Mouse (Mus musculus) left cerebral cortex, postnatal 25 days (tissue): ENCODE data around the gene Ino80. TPM values are rescaled to one million over a fixed set of nuclear protein-coding genes. Genes with fewer than 3 reads are reported as not detected.

Experiments used
- DNase-seq, 2 experiments: peaks; one replicate each; pipeline ENCODE4 v3.0.0; 2022; ENCODE audit warnings: low spot score in 2 of 2, mixed read lengths in 1 of 2
- intact Hi-C: fragments of 180-260 bp; cut with DNase I; formaldehyde crosslinking; loops from one replicate; pipeline ENCODE4 v1.15.1; 2025
- total RNA-seq, 2 experiments: library from RNA; stranded (reverse); gene quantifications; 2 replicates each; pipeline ENCODE4 v1.2.3; 2021

Gene Ino80
- total RNA-seq, 2 experiments from 2014 or later, result 19.5 to 20.7 TPM

DNA sequence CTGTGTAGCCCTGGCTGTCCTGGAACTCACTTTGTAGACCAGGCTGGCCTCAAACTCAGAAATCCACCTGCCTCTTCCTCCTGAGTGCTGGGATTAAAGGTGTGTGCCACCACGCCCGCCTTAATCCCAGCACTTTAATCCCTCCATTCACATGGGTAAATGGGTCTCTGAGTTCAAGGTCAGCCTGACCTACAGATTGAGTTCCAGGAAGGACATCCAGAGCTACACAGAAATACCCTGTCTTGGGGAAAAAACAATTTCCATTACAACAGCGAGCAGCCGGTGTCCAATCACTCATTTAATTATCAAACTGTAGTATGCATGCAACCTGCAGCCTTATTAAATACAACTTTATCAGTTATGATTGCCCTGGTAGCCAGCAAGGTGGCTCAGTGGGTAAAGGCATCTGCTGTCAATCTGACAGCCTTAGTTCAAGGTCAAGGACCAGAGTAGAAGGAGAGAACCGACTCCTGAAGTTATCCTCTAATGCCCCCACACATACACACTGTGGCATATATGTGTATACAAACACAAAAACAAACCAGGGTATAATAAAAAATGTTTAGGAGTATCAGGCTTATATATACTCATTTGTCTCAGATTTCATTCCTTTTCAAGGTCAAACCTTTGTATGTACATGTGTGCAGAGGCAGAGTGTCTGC is 14.2 kb downstream of the Ino80 start:
- intact Hi-C loops, result no loop called here

DNA sequence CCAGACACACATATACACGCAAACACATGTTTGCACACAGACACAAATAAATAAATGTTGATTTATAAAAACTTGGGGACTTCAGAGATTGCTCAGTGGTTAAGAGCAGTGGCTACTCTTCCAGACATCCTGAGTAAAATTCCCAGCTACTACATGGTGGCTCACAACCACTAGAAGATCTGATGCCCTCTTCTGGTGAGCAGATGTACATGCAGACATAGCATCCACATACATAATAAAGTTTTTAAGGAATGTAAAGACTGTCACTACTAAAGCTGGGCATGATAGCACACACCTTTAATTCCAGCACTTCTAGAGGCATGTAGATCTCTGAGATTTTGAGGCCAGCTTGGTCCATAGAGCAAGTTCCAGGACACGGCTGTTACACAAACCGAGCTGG is 16.5 kb downstream of the Ino80 start:
- intact Hi-C loops, result no loop called here
- DNase-seq, result no peak

More for the DNA sequence above, 14.2 kb downstream of the Ino80 start:
- DNase-seq, result no peak

DNA sequence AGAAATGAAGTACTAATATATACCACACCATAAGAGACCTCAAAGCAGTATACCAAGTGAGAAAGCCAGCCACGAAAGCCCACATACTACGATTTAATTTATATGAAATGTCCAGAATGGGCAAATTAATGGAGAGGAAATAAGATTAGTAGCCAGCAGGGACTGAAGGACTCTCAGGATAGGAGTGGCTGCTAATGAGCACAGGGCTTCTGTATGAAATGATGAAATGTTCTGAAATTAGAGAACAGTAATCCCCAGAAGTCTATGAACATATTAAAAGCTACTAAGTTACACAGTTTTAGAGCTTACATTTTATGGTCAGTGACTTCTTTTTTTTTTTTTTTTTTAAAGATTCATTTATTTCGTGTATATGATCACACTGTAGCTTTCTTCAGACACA is 22.9 kb downstream of the Ino80 start:
- no peak for DNase-seq
- intact Hi-C loops, result no loop called here

DNA sequence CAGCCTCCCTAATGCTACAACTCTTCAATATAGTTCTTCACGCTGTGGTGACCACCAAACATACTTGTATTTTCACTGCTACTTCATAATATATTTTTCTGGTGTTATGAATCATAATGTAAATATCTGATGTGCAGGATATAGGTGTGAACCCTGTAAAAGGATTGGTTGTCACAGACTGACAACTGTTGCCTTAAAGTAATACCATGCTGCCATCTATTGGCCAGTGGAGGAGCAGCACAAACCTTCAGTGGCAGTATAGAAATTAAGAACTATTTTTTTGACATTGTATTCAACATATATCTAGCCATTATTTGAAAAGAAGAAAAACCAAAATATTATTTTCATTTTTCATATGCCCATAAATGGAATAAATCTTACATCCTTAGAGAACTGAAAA is 40.5 kb downstream of the Ino80 start:
- intact Hi-C loops, result no loop called here
- DNase-seq, result peak; percentile 30 to 56

DNA sequence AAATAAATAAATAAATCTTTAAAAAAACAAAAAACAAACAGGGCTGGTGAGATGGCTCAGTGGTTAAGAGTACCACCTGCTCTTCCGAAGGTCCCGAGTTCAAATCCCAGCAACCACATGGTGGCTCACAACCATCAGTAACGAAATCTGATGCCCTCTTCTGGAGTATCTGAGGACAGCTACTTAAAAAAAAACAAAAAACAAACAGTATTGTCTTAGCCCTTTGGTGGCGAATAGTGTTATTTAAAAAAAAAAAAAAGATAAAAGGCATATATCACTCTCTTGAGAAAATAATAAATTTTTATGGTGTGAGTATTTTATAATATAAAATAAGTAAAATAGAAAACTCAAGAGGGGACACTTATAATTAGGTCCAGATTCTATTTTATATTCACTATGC is 41.0 kb downstream of the Ino80 start:
- intact Hi-C loops, result no loop called here
- DNase-seq, result no peak

DNA sequence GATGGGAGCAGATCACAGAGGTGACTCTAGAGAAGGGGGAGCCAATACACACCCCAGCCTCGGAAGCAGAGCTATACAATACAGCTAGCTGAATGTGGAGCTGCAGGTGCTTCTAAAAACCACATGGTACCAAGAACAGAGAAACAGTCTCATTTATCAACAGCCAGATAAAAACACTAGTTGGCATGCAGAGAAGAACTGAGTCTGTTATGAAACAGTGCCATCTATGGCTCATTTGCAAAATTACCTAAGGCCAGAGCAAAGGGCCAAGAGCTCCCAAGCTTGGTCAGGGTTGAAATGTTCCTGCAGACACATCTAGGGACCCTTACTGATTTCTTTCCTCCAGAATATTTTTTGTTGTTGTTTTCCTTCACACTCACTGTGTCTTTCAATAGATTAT is 63.7 kb downstream of the Ino80 start:
- intact Hi-C loops, result loop anchor here (1.0 to 2.0 kb wide), 2 partner anchors 75 to 116 kb away; no protein-coding TSS in a partner anchor
- DNase-seq, result peak; percentile 18 to 50

DNA sequence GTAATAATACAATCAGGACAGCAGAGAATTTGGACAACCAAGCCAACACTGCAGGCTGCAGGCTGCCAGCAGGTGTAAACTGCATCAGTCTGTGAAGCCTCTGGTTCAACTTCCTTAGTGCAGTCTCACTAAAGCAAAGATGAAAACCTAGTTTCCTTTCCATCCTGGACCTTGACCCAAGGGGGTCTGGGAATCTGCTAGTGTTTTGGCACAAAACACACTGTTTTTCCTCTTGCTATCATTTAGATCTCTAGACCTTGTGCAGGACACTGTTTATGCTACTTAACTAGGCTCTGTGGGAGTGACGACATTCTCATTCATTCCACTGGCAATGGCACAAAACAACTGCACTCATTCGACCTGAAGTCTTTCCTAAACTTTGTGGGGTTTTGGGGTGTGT is 65.8 kb downstream of the Ino80 start:
- no peak for DNase-seq
- intact Hi-C loops, result no loop called here

DNA sequence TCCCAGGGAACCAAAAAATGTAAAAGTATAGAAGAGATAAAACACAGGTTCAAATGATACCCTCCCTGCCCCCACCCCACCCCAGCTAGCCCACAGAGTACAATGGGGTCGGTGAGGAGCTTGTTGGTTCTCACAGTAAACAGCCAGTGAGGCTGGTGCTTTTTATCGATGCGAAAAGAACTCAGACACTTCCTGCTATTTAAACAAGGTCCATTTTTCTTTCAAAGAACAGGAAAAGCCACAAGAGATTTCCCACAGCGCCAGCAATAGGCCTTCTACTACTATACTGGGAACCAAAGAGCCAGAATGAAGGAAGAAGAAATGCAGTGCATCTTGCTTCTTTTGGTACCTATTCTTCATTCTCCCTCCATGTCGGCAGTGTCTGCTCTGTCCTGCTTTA is 66.5 kb downstream of the Ino80 start:
- intact Hi-C loops, result no loop called here

DNA sequence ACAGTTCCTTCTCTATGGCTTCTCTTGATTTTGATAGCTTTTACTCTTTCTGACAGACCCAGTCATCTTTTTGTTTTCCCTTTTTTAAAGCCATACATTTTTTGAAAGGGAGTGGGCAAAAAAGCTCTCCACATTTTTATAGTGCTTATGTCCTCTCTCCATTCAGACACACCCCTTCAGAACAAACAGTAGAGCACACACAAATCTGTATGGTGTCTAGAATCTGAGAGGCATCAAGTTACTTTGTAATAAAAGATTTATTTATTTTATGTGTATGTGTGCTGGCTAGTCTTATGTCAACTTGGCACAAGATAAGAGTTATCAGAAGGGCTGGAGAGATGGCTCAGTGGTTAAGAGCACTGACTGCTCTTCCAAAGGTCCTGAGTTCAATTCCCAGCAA is 68.8 kb downstream of the Ino80 start:
- DNase-seq, result no peak
- intact Hi-C loops, result no loop called here

More for the DNA sequence above, 66.5 kb downstream of the Ino80 start:
- no peak for DNase-seq

DNA sequence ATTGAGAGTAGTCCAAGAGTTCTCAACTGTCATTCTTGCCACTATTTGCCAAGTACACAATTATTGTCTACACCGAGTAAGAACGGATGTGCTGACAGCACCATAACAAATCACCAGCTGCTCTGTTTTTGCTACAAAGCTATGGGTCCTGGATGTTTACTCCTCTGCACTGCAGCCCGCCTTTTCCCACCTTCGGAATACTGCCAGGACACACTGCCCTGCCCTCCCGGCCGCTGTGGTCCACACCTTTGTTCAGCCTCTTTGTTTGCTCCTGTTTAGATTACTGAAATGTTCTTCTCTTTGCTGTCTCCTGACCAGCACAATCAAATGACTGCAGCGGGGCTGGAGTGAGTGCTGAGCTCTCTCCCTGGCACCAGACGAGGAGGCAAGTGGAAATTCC is 69.2 kb downstream of the Ino80 start:
- intact Hi-C loops, result no loop called here
- no peak for DNase-seq

DNA sequence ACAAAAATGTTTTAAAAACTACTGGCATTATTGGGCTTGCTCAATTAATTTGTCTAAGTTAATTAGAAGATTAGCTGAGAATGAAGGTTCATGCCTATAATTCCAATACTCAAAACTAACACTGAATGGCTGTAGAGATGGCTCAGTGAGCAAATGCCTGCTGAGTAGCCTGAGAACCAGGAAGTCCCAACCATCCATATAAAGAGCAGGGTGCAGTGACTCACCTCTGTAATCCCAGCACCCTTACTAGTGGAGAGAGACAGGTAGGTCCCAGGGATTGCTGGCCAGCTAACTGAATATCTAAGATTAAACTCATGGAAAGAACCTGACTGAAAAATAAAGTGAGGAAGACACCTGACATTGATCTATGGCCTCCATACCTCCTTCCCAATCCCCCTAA is 78.2 kb downstream of the Ino80 start:
- intact Hi-C loops, result no loop called here
- no peak for DNase-seq

DNA sequence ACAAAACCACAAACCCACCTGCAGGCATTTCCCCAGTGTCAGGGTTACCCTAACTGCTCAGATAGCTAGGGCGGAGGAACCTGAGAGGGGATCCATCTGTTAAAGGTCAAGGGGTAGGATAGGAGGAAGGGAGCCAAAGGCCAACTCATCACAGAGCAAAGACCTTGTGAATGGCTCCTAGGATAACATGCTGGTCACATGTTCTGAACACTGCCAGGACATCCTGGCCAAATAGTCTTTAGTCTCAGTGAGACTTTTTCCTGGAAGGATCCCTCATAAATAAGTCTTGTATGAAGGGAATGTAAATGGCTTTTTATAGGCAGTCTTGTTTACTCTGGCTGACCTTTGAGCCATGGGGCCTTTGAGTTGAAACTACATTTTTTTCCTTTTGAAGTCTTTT is 78.8 kb downstream of the Ino80 start:
- DNase-seq, result no peak
- intact Hi-C loops, result no loop called here

DNA sequence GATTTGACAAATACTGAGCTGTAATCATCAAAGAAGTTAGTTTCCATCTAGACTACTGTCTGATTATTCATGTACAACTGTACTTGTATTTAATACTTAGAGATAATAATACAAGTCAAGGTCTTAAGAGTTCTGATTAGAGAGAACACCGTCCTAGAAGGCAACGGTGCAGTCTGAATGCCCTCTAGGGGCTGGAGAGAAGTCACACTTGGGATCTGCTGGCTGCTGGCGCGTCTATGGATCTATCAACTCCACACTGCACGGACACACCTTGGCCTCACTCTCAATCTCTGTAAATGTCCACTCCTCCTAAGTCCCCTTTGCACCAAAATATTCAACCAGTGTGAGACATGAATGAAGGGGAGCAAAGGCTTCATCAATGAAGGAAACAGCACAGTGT is 79.2 kb downstream of the Ino80 start:
- intact Hi-C loops, result no loop called here
- DNase-seq, result no peak

DNA sequence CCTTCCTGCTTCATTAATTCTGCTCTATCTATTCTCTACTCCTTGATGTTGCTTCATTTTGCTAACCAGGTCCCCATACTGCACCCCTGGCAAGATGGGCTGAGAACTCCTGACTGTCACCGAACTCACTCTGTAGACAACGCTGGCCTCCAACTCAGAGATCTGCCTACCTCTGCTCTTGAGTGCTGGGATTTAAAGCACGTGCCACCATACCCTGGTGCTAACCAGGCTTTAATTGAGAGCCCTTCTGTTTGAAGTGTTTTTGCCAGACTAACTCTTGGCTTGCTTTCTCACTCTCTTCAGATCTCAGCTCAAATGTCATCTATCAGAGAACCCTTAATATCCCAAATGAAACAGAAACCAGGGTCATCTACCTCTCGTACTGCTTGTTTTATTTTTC is 87.5 kb downstream of the Ino80 start:
- intact Hi-C loops, result no loop called here
- DNase-seq, result no peak

DNA sequence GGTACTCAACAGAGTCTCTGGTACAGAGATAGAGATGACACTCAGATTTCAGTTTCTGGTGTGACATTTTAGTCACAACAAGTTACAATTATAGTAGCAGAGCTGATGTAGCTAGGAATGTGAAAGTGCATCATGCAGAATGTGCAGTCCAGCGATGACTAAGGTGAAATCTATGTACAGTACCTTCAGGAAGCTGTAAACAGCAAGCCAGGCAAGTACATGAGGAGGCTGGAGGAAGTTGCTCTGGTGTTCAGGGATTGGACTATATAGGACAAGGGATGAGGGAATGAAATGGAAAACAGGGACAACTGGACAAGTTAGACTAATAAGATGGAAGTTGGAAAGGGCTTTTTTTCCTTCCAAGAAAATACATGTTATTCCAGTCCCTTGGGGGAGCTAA is 89.2 kb downstream of the Ino80 start:
- intact Hi-C loops, result no loop called here
- DNase-seq, result no peak

DNA sequence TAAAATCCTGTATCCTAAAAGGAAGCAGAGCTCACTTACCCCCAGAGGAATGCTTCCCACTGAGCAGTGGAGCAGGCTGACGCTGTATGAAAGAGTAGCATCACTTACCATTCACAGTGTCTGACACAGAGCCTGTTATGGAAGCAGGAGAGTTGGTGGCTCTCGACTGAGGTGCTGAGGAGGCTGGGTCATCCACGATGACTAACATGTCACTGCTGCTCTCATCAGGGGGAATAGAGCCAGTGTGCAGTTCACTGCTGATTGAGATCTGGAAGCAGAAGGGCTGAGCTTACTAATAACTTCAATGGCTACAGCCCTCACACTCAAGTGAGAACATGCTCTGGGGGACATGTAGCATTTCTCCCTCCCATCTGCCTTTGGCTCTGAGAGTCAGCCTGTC is 98.0 kb downstream of the Ino80 start:
- intact Hi-C loops, result no loop called here
- DNase-seq, result no peak

DNA sequence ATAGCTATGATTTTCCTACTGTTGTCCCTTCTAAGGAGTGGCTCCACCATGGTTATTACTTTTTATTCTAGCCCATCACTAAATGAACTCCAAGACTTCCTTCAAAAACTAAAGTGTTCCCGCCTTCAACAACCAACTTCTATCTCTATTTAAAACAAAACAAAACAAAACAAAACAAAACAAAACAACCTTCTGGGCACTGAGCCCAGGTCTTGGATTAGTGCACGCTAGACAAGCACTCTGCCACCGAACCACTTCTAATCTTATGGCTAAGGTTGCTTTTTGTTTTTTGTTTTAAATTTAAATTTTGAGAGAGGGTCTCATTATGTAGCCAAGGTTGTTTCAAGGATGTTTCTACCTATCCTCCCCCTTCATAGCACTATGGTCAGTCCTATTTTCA is 99.7 kb downstream of the Ino80 start:
- intact Hi-C loops, result no loop called here
- DNase-seq, result no peak

DNA sequence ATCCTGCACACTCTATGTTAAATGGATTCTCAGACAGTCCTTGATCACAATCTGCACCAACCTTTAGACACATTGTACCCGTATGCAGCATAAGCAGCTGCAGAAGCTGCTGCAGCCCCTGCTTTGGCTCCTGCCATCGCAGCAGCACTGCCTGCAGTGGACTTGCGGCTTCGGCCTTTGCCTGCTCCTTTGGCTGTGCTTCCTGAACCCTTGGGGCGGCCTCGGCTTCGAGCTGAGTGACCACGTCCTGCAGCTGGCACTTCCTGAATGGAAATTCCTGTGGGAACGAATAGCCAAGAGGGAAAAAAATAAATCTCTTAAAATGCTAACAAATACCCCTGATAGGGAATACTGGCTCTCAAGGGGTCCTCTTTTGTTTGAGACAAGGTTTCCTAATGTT is 100.2 kb downstream of the Ino80 start:
- DNase-seq, result no peak
- intact Hi-C loops, result no loop called here

DNA sequence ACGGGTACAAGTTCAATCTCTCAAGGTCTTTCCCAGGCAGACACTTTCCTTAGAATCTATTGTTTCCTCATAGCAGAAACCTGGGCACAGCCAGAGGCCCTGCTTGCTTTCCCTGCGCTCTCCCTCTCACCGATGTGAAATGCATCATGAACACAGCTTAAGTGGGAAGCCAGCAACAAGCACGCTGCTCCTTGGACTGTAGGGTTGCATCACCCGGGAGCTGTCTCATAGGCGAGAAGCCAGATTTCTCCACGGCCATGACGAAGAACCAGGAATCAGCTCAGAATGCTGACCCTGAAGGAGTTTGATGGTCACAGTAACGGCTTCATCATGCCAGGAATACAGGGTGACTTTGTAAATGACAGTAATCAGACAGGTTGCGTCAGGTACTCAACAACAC is 107.4 kb downstream of the Ino80 start:
- intact Hi-C loops, result no loop called here
- no peak for DNase-seq

DNA sequence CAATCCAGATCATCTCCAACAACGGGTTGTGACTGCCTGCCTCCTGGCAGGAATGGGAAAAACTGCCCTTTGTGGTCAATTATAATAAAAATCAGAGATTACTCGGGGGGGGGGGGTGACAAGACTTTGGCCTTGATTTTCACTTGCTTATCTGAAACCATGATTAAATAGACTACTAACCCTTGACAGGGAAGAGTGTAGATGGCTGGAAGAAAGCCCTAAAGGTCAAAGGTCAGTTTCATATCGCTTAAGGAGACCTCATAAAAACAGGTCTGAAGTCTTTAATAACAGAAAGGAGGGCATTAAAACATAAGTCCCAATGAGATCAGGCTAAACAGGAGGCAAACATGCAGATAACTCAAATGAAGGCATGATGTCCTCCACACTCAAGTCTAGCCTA is 110.1 kb downstream of the Ino80 start:
- intact Hi-C loops, result no loop called here
- DNase-seq, result no peak

DNA sequence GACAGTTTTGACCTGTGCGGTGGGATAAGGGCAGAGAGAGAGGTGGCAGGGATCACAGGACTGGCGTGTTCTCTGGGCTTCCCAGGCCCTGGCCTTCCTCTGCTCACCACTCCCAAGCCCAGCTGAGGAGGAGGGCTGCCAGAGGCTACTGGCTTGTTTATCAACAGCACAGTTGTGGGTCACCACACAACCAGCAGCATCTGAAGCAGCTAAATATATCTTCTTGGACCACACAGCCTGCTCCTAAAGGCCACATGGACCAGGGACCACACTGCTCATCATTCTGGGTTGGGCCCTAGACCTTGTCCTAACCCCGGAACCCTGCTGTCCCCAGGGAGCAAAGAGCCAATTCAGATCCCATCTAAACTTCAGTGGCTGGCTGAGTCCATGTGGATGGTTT is 112.5 kb downstream of the Ino80 start:
- DNase-seq, result no peak
- intact Hi-C loops, result no loop called here

DNA sequence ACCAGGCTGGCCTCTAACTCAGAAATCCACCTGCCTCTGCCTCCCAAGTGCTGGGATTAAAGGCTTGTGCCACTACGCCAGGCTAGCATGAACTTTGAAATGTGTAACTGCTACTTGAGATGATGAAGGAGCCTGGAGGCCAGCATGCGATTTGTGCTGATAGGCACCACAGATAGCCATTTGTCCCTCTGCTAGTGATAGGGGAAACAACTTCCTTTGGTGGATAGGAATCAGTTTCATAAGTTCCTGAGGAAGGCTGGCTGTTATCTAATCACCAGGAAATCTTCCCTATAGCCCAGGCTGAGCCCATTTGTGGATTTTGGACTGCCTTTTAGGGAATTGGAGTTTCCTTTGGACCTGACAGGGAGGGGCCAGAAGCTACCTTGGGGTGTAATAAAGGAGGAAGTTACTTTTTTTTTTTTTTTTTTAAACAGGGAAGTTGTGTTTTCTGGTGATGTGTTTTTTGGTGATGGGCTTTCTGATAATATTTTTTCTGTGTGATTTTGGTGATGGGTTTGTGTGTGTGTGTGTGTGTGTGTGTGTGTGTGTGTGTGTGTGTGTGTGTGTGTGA is 117.7 kb downstream of the Ino80 start:
- intact Hi-C loops, result no loop called here
- no peak for DNase-seq
